Mouse (Mus musculus) MN1 (cell line): Measurements from ENCODE around the gene Rdh16f1.
"Not testable (repeated sequence)": the region's sequence is repeated elsewhere in the genome, so short reads cannot be mapped to it uniquely, and the experiment has no call there.

ENCODE experiments used
- DNase-seq: peaks from one replicate; pipeline ENCODE4 v3.0.0-alpha.2; 2016; ENCODE audit warnings: low spot score

Rdh16f1 gene

DNA sequence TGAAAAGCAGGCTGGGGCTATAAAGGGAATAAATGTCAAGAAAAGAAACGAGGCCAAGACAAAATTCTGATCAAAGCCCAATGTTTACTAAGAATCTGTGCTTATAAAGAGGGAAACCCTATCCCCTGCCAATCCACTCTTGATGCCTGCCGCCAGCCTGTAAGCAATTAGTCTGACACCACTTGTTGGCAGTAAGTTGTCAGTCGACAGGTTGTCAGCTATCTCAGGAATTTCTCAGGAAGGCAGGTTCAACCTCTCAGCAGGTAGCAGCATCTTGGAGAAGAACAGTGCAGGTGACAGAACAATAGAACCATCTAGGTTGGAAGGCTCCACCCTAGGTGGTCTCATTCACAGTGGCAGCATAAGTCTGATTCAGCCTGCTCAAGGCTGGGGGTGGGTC is 69.5 kb downstream of the Rdh16f1 start:
- DNase-seq, result no peak

DNA sequence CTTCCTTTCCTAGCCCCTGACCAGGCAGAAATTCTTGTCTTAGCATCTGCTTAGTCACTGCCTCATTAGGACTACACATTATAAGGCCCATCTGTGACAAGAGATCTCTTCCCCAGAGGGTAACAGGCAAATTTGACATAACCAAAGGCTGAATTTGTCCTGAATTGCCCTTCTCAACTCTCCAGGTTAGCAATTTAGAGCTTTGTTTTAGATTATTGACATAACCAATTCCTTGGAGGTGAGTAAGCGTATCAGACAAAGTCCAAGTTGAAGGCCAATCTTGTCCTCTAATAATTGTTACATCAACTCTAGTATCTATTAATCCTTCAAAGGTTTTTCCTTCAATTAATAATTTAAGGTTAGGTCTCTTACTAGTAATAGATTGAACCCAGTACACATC is 74.6 kb downstream of the Rdh16f1 start:
- DNase-seq, result not testable (repeated sequence)

GRCm38 (mm10) chr10:127835292-127835691 is 75.7 kb downstream of the Rdh16f1 start:
- no peak for DNase-seq

GRCm38 (mm10) chr10:127837793-127838192 is 78.2 kb downstream of the Rdh16f1 start:
- DNase-seq, result not testable (repeated sequence)

- no peak for DNase-seq
Measured at GRCm38 (mm10) chr10:127838539-127838938, 79.0 kb downstream of the Rdh16f1 start.

DNA sequence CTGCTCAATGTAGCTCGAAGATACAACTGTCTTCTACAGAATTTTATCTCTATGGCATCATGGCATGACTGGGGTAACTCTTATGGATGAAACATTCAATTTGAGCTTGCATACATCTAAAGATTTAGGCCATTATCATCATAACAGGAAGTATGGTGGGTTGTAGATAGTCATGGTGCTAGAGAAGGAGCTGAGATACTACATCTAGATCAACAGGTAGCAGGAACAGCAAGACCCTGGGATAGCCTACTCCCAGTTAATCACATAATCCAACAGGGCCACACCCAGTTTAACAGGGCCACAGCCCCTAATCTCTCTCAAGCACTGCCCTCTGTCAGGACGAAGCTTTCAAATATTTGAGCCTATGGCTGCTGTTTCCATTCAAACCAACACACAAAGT is 81.2 kb downstream of the Rdh16f1 start:
- no peak for DNase-seq
